Mouse (Mus musculus): ENCODE measurements around the gene Sstr4.

DNA sequence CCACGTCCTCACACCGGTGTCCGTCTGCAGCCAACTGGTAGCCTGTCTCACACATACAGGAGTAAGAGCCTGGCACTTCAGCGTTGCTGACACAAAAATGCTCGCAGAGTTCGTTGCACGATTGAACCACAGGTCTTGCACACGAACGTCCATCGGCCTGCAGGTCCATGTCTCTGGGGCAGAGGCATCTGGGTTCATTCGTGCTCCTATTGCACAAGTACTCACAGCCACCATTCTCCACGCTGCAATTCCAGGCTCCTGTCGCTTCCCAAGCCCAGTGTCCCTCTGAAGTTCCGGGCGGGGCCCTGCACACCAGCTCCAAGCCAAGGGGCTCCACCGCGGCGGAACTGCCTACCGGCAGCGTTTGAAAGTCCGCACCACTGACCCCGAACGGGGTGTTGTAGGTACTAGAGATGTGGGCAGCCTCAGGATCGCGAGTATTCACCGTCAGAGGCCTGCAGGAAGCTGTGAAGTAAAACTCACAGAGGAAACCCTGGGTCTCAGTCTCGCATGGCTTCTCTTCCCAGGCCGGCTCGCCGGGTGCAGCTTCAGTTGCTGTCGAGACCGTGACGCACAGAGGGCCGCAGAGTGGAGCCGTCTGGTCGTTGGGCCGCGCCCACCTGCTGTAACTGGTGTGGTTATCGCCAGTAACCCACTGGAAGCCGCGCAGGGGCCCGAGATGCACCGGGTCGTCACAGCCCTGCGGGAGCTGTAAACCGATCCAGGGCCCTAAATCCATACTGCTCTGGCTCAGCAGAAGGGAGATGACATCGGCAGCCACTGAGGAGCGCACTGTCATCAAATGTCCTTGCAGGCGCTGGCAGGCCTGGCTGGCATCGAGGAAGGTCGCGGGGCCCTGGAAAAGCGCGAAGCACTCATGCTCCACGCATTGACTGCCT lies 12.1 kb downstream of the Sstr4 start:
- TF ChIP-seq GATA1 (IDR thresholded peaks at IDR 0.05; ENCODE audit: low read length): no peak
- no peak for TF ChIP-seq TAL1 (IDR thresholded peaks at IDR 0.05; ENCODE audit: low read length)
